Mouse (Mus musculus): ENCODE measurements at regions not wholly inside any gene's neighbourhood (a gene's known extent, or its start where the extent isn't known, plus 50 kb on each side); places are given as distances from the start of the nearest gene placed in this dataset.

GRCm38 (mm10) chr13:52109039-52109759 is 262.7 kb downstream of the Gadd45g start:
- no peak for DNase-seq

GRCm38 (mm10) chr13:52110750-52111149 is 264.3 kb downstream of the Gadd45g start:
- no peak for DNase-seq

DNA sequence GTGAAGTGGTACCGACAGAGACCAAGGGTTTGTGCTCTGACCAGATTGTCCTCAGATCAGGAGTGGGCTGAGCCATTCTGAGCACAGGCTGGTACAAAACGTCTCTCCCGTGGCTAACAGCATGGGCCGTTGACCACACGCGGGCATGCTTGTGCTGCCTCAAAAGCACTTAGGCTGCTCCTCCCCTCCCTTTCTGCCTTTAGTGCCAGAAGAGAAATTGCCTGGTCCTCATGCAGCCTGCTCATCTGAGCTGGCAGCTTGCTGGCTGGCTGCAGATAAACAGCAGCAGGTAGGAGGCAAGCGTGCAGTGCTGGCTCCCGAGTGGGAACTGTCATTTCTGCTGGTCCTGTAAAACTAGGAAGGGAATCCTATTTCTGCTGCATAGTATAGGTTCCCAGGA is 267.1 kb downstream of the Gadd45g start:
- no peak for DNase-seq

- DNase-seq: no peak
These were observed 268.0 kb downstream of the Gadd45g start for GRCm38 (mm10) chr13:52114431-52114830.

GRCm38 (mm10) chr13:52114962-52115361 is 268.5 kb downstream of the Gadd45g start:
- DNase-seq: no peak

- DNase-seq: no peak
These were observed 269.8 kb downstream of the Gadd45g start for GRCm38 (mm10) chr13:52116241-52116640.

GRCm38 (mm10) chr13:52116756-52117155 is 270.3 kb downstream of the Gadd45g start:
- no peak for DNase-seq

- no peak for DNase-seq
These were observed 274.3 kb downstream of the Gadd45g start for GRCm38 (mm10) chr13:52120795-52121194.

DNA sequence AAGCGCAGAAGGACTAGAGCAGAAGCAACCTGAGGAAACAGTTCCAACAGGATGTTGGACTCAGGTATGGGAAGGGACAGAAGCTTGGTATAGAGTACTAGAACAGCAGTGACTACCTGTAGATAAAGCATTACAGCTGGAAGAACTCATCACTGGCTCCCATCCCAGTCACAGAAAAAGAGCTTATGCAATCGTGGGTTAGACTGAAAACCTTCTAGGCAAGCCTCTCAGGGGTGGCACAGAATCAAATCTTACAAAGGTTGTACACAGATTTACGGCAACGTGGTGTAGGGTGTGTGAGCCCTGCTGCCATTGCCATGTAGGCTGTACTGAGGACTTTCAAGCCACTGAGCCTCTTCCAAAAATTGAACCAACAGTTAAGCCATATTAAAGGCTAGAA is 278.6 kb downstream of the Gadd45g start:
- DNase-seq: no peak

DNA sequence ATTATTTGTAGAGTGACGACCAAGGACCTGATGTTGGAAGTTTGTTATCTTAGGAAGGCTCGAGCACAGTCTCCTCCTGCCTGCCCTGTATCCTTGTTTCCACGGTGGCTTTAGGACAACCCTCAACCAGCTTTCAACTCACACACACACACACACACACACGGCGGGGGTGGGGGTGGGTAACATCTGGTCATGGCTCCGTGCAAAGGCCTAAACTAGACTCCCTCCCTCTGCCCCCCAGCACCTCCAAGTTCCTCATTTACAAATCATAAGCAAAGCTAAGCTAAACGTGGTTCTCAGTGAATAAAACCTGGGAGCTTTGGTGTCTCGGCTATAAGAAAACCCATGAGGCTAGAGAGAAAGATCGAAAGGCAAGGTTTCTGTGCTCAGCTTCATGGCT is 281.3 kb downstream of the Gadd45g start:
- no peak for DNase-seq

DNA sequence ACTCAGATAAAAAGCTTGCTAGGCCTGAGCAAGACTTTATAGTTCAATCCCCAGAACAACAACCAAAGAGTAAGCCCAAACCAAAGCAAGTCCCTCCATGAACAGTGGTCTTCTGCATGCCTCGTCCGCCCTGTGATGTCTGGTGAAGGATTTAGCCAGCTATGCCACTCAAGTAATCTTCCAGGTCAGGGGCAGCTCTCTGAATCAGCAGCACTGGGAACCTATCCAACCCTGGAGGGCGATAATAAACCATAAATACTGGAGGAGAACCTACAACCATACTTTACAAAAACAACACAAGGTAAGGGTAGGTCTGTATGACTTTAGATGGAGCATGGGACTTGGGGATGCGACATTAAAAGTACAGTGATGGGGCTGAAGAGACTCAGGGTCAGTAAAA is 283.0 kb downstream of the Gadd45g start:
- no peak for DNase-seq

GRCm38 (mm10) chr13:52133202-52133601 is 286.7 kb downstream of the Gadd45g start:
- DNase-seq: no peak

- no peak for DNase-seq
These were observed 292.0 kb downstream of the Gadd45g start for GRCm38 (mm10) chr13:52138331-52138945.

- DNase-seq: no peak
These were observed 292.8 kb downstream of the Gadd45g start for GRCm38 (mm10) chr13:52139140-52139809.

GRCm38 (mm10) chr13:52140221-52140620 is 293.7 kb downstream of the Gadd45g start:
- DNase-seq: no peak

GRCm38 (mm10) chr13:52144066-52144465 is 297.6 kb downstream of the Gadd45g start:
- peak in 1 of 2 experiments; percentile 16 for DNase-seq

GRCm38 (mm10) chr13:52145926-52146325 is 299.4 kb downstream of the Gadd45g start:
- no peak for DNase-seq

GRCm38 (mm10) chr13:52150281-52150680 is 303.8 kb downstream of the Gadd45g start:
- no peak for DNase-seq

DNA sequence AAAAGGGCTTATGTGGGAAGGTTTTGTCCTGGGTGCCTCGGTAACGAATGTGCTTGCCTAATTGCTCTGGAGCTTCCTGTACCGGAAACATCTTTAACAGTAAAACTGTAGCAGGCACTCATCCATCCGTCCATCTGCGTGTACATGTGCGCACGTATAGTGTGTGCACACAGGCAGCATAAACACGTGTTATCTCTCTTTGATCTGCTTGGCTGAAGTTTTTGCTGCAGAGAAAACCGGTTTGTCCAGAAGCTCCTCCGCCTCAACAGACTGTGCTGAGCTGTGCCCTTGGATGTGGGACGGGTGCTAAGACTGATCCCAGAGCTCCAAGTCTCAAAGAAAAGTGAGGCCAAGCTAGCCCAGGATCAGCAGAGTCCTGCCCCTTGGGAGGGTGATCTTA is 305.3 kb downstream of the Gadd45g start:
- DNase-seq: no peak

- DNase-seq: no peak
These were observed 305.7 kb downstream of the Gadd45g start for GRCm38 (mm10) chr13:52152221-52152620.

DNA sequence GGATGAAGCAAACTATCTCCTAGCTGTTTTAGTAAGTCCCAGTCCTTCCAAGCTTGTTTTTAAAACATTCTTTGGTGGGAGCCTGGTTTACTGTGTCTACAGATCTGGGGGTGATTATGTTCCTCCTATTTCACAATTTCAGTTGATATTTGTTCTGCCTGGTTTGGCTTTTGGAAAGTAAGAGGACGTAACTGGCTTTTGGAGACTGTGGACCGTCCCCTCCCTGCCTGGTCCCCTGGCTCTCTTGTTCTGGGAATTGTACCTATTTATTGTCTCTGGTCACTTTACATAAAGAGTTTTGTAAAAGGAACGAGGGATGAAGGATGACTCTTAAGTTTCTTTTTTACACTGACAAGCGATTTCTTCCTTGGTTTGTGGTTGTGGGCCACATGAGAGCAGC is 306.6 kb downstream of the Gadd45g start:
- DNase-seq: no peak

GRCm38 (mm10) chr13:52153576-52153975 is 307.1 kb downstream of the Gadd45g start:
- no peak for DNase-seq

DNA sequence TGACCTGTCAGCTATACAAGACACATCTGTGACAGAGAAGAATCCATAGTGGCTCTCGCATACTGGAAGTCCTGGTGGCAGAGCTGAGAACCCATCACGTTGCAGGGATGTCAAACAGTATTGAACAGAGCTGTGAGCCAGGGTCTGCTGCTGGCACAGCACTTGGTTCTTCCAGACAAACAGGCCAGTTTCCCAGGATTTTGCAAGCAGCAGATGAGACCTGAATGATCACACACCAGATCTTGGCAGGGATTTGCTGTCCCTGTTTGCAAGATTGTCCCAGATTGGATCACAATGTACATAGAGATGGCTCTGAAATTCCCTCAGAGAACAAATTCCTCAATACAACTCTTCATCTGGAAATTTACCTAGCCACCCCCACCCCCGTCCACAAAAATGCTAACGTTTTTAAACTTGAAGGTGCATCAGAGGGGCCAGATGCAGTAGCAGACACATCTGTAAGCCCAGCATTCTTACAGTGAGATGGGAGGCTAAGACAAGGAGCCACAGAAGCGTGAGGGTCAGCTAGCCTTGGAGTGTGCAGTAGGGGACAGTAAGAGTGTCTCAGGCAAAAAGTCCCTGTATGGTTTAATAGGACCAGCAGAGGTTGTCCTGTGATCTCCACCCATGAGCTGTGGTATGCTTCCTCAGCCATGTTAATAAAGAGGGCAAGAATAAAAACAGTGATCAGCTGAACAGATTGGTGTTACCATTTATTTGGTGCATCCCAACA is 307.8 kb downstream of the Gadd45g start:
- DNase-seq: no peak

Data from thymus, postnatal 36 days (tissue).